9 mouse cellular contexts compared by ENCODE assay signal in the genomic region with DNA sequence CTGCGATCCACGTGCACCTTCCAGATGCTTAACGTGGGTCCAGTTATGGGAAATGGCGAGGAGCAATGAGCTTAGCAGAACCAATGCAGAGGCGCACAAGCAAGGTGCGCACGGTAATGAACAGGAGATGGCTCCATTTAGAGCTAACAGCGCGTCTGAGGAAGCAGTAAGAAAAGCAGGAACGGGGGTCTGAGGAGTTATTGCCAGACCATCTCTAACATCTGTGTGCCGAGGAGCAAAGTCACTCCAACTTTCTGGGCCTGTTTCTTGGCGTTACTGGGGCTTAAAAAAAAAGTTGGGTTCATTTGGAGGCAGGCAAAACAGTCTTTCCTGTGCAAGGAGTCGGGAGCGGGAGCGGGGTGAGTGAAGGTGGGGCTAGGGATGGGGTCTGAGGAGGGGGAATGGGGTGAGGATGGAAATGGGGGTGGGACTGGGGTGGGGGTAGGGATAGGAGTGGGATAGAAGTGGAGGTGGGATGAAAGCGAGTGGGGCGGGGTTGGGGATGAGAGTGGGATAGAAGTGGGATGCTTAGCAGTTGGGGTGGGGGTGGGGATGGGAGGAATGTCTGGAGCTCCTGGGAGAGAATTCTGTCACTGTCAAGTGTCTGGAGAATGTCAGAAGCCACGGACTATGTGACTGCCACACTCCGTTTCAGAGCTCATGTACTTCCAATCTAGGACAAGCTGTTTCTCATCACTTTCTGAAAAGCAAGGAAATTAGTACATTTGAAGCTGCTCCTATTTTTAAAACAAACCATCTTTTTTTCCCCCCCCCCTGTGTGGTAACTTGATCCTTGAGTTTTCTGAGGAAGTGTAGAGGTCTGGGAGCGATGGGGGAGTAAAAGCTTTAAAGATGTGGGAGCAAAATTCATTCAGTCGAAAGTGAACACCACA.
DNase-seq lines count a peak whose midpoint lies in the region; ATAC-seq and TF ChIP-seq lines count a peak whose summit lies in the region.
"Had no signal": no experiment of that assay in that cellular context is flagged by ENCODE, and none has a peak within 500 bp of the region (broad histone marks: within the 10 kb centered on the region; RNA-seq: fewer than 3 reads in every experiment).

No protein-coding gene starts in this region.

- H3K36me3 ChIP-seq in intestine, embryonic 14.5 days (ENCODE audit: control insufficient read depth, insufficient read depth, low read length): no peaks in the 10 kb centered on the region
- H3K36me3 ChIP-seq in intestine, postnatal 0 days (ENCODE audit: control insufficient read depth, insufficient read depth): no peaks in the 10 kb centered on the region
- no peaks in the 10 kb centered on the region for H3K36me3 ChIP-seq in intestine, embryonic 16.5 days (ENCODE audit: control insufficient read depth, insufficient read depth, low read length)

- DNase-seq in intestine, embryonic 14.5 days (ENCODE audit: low spot score): peak; percentile 68
- DNase-seq in ES-CJ7 (ENCODE audit: low read depth, low spot score): peak; percentile 11
- peak; percentile 42 for DNase-seq in NIH3T3 (ENCODE audit: low read depth)
- DNase-seq in urinary bladder, postnatal 14 days (ENCODE audit: low spot score): no peak
- no peak for DNase-seq in cerebellum, adult 11-12 months
- no peak for DNase-seq in adrenal gland, postnatal 25 days
- DNase-seq: kidney, adult 11 months had no signal

- H3K27ac ChIP-seq in intestine, embryonic 14.5 days (ENCODE audit: low read depth): peak overlapping the region; percentile 88
- H3K27ac ChIP-seq in intestine, postnatal 0 days (ENCODE audit: low read depth, low read length): no peak overlapping the region
- peak overlapping the region; percentile 62 for H3K27ac ChIP-seq in intestine, embryonic 16.5 days (ENCODE audit: low read length)

- ATAC-seq in intestine, embryonic 14.5 days (replicated peaks; ENCODE audit: low FRiP score, low TSS enrichment, low read depth): peak; percentile 82
- no peak for ATAC-seq in intestine, postnatal 0 days
- ATAC-seq in intestine, embryonic 16.5 days: peak; percentile 72

- H3K27me3 ChIP-seq in intestine, embryonic 14.5 days (replicated peaks; ENCODE audit: control insufficient read depth, insufficient read depth, low read length): no peaks in the 10 kb centered on the region
- H3K27me3 ChIP-seq in intestine, postnatal 0 days (replicated peaks; ENCODE audit: control insufficient read depth, insufficient read depth, low read length): no peaks in the 10 kb centered on the region
- no peaks in the 10 kb centered on the region for H3K27me3 ChIP-seq in intestine, embryonic 16.5 days (replicated peaks; ENCODE audit: control insufficient read depth, insufficient read depth, low read length)

- H3K9me3 ChIP-seq in intestine, embryonic 14.5 days (ENCODE audit: control insufficient read depth, low read length): peaks cover 2% of the 10 kb centered on the region; the same call in 1 of the 2 replicates
- no peaks in the 10 kb centered on the region for H3K9me3 ChIP-seq in intestine, postnatal 0 days (ENCODE audit: control insufficient read depth)
- 0 out of 2 replicates have a peak, but pooled peaks cover 3% of the 10 kb centered on the region for H3K9me3 ChIP-seq in intestine, embryonic 16.5 days (ENCODE audit: control insufficient read depth, low read length)

- no peak overlapping the region for H3K9ac ChIP-seq in intestine, embryonic 14.5 days (ENCODE audit: low read length)
- no peak overlapping the region for H3K9ac ChIP-seq in intestine, postnatal 0 days (ENCODE audit: low read depth, low read length)
- no peak overlapping the region for H3K9ac ChIP-seq in intestine, embryonic 16.5 days (ENCODE audit: low read depth, low read length)

- TF ChIP-seq CTCF in intestine, postnatal 0 days (IDR thresholded peaks at IDR 0.05; ENCODE audit: low read depth): no peak

- 20% methylated on average over 20 of the region's 21 CpGs for WGBS in intestine, embryonic 14.5 days
- 52% methylated on average over 21 of the region's 21 CpGs for WGBS in intestine, postnatal 0 days
- WGBS in intestine, embryonic 16.5 days: 35% methylated on average over 21 of the region's 21 CpGs

- peak overlapping the region; percentile 31 for H3K4me2 ChIP-seq in intestine, embryonic 14.5 days (ENCODE audit: low read length)
- no peak overlapping the region for H3K4me2 ChIP-seq in intestine, postnatal 0 days (replicated peaks; ENCODE audit: low read depth)
- H3K4me2 ChIP-seq in intestine, embryonic 16.5 days (ENCODE audit: low read depth, low read length): peak overlapping the region; percentile 13; the same call in 1 of the 2 replicates

- H3K4me1 ChIP-seq in intestine, embryonic 14.5 days (replicated peaks; ENCODE audit: control insufficient read depth, insufficient read depth, low read length): peaks cover 20% of the 10 kb centered on the region
- 0 out of 2 replicates have a peak, but pooled peaks cover 1% of the 10 kb centered on the region for H3K4me1 ChIP-seq in intestine, postnatal 0 days (replicated peaks; ENCODE audit: control insufficient read depth, insufficient read depth, low read length)
- peaks cover 4% of the 10 kb centered on the region; the same call in 1 of the 2 replicates for H3K4me1 ChIP-seq in intestine, embryonic 16.5 days (ENCODE audit: control insufficient read depth, insufficient read depth, low read length)

- H3K4me3 ChIP-seq in intestine, embryonic 14.5 days (ENCODE audit: low read depth, low read length): no peak overlapping the region
- H3K4me3 ChIP-seq in intestine, postnatal 0 days (ENCODE audit: low read depth, low read length): no peak overlapping the region
- H3K4me3 ChIP-seq in intestine, embryonic 16.5 days (ENCODE audit: low read length): no peak overlapping the region

Comparison
In these comparisons a context has a peak if more than half of its experiments do, and no peak if none do; other contexts are left out.
1. DNase-seq: peak in intestine, embryonic 14.5 days (single experiment), ES-CJ7 (single experiment) and NIH3T3 (single experiment); none in urinary bladder, postnatal 14 days (single experiment), cerebellum, adult 11-12 months (single experiment) and adrenal gland, postnatal 25 days (single experiment).